Mouse (Mus musculus): ENCODE measurements around the gene Katnb1. TPM values are rescaled to one million over a fixed set of nuclear protein-coding genes. Genes with fewer than 3 reads are reported as not detected.
A peak's percentile ranks its signal among the peaks of the same experiment; 100 is the strongest.

Katnb1 gene
- polyA plus RNA-seq (2012; rRNA removed) (31.6 and 39.4 TPM in 2 replicates), polyA plus RNA-seq (2014; fragmentation: Nextera tagmentation; extraction: Ambion mirVana) (21.4 and 21.6 TPM in 2 replicates)

DNA sequence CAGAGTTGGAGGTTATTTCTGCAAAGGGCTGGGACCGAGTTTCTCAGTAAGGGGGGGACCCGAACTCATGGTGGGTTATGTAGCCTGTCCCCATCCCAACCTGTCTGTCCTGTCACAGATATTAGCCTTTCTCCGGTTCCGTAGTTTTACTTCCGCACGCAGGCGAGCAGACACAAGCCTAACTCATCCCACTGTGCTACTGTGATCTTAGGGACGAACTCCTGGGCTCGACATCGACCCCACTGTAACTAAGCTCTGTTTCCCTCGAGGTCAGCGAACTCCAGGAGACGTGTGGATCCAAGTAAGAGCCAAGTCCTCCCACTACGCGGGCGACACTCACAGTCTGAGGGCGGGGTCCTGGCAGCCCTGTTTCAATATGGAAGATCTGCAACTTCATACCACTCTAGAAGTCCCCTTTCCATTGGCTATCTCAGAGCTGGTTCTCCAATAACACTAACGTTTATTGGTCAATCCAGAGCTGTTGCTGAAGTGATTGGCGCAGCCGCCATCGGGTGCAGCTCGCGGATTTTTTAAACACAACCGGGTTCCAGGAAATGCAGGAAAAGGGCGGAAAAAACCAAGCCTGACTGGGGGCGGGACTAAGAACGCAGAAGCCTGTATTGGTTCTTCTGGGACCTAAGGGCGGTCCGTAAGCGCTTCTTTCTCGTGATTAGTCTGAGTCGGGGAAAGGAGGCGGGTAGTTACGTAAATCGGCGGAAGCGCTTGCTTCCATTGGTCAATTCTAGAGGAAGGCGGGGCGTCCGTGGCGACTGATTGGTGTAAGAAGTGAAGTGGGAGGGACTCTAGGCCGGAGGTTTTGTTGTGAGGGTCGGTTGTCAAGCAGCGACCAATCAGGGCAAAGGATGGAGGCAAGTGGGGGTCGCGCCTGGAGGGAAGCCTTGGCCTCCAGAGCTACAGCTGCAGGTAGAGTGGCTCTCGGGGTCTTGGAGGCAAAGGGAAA lies at the start of gene Katnb1:
TSS of gene Katnb1 (plus strand) at position 806 of the 961 bp plus-strand sequence.
- under 1% methylated on average over 47 of the region's 47 CpGs for WGBS
- ATAC-seq (ENCODE audit: low FRiP score, low read depth) (peak; percentile 96), DNase-seq (ENCODE audit: low spot score) (peak; percentile 100)
- no peaks in the 10 kb centered on the region for H3K27me3 ChIP-seq (ENCODE audit: control insufficient read depth, insufficient read depth, low read length)
- TF ChIP-seq POLR2A (IDR thresholded peaks at IDR 0.05; ENCODE audit: borderline replicate concordance, extremely low read depth, insufficient read depth, insufficient read length): peak; percentile 85; the same call in 1 of the 2 replicates
- H3K27ac ChIP-seq (replicated peaks; ENCODE audit: low read depth, low read length): peak within 1 kb of the TSS; percentile 64
- H3K4me3 ChIP-seq (replicated peaks; ENCODE audit: low read length): peak within 1 kb of the TSS; percentile 73
- peak within 1 kb of the TSS; percentile 66 for H3K4me2 ChIP-seq (replicated peaks; ENCODE audit: low read depth, low read length, severe bottlenecking)
- peak within 1 kb of the TSS; percentile 75 for H3K9ac ChIP-seq (ENCODE audit: low read depth, low read length, severe bottlenecking)
- peaks cover 17% of the 10 kb centered on the region for H3K36me3 ChIP-seq (ENCODE audit: control insufficient read depth, insufficient read depth, low read length)
- no peaks in the 10 kb centered on the region for H3K9me3 ChIP-seq (ENCODE audit: control insufficient read depth, low read length)
- peaks cover 6% of the 10 kb centered on the region for H3K4me1 ChIP-seq (ENCODE audit: control insufficient read depth, insufficient read depth, low read length)

DNA sequence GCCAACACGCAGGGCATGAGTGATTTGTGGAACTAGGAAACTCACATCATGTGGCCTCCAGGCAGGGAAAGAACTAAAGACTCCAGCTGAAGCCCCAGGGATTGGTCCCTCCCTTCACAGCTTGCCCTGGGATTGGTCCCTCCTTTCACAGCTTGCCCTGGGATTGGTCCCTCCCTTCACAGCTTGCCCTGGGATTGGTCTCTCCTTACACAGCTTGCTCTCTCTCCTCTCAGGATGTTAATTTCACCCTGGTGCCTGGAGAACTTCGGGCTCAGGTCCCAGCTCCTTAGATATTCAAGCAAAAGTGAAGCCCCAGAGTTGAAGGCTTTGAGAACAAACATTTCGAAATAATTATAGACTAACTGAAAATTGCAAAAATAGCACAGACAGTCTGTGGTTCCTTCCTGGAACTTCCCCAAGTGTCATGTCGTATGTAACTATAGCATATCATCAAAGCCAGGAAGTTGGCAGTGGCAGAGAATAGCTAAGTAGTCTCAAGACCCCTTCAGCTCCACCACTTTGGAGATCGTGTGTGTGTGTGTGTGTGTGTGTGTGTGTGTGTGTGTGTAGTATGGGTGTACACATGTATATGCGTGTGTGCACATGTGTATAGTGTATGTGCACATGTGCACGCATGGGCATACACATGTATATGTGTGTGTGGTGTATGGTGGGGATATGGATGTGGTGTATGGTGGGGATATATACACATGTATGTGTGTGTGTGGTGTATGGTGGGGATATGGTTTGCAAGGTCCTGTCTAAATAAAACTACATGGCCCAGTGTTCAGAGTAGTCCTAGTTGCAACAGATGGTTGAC lies 43.7 kb upstream of the Katnb1 start:
- Histone ChIP-seq H3K4me3 (replicated peaks; ENCODE audit: low read length) (no peak overlapping the region), H3K4me2 (replicated peaks; ENCODE audit: low read depth, low read length, severe bottlenecking) (no peak overlapping the region), H3K36me3 (ENCODE audit: control insufficient read depth, insufficient read depth, low read length) (no peaks in the 10 kb centered on the region), H3K9me3 (ENCODE audit: control insufficient read depth, low read length) (no peaks in the 10 kb centered on the region), H3K27ac (replicated peaks; ENCODE audit: low read depth, low read length) (no peak overlapping the region), H3K9ac (ENCODE audit: low read depth, low read length, severe bottlenecking) (no peak overlapping the region), H3K4me1 (ENCODE audit: control insufficient read depth, insufficient read depth, low read length) (no peaks in the 10 kb centered on the region), H3K27me3 (ENCODE audit: control insufficient read depth, insufficient read depth, low read length) (no peaks in the 10 kb centered on the region)
- DNase-seq (ENCODE audit: low spot score) (peak; percentile 47), ATAC-seq (ENCODE audit: low FRiP score, low read depth) (peak; percentile 55; the same call in 1 of the 2 replicates)
- TF ChIP-seq POLR2A (IDR thresholded peaks at IDR 0.05; ENCODE audit: borderline replicate concordance, extremely low read depth, insufficient read depth, insufficient read length): no peak
- WGBS: 66% methylated on average over 7 of the region's 7 CpGs

- Histone ChIP-seq H3K4me2 (replicated peaks; ENCODE audit: low read depth, low read length, severe bottlenecking) (no peak overlapping the region), H3K27ac (replicated peaks; ENCODE audit: low read depth, low read length) (no peak overlapping the region), H3K27me3 (ENCODE audit: control insufficient read depth, insufficient read depth, low read length) (no peaks in the 10 kb centered on the region), H3K9me3 (ENCODE audit: control insufficient read depth, low read length) (no peaks in the 10 kb centered on the region), H3K4me3 (replicated peaks; ENCODE audit: low read length) (no peak overlapping the region), H3K36me3 (ENCODE audit: control insufficient read depth, insufficient read depth, low read length) (no peaks in the 10 kb centered on the region), H3K9ac (ENCODE audit: low read depth, low read length, severe bottlenecking) (no peak overlapping the region), H3K4me1 (ENCODE audit: control insufficient read depth, insufficient read depth, low read length) (peaks cover 3% of the 10 kb centered on the region; the same call in 1 of the 2 replicates)
- DNase-seq (ENCODE audit: low spot score): no peak
- no peak for TF ChIP-seq POLR2A (IDR thresholded peaks at IDR 0.05; ENCODE audit: borderline replicate concordance, extremely low read depth, insufficient read depth, insufficient read length)
- ATAC-seq (ENCODE audit: low FRiP score, low read depth): no peak
- WGBS: 67% methylated on average over 6 of the region's 6 CpGs
These were observed 38.9 kb upstream of the Katnb1 start for GRCm38 (mm10) chr8:95041883-95042784.

DNA sequence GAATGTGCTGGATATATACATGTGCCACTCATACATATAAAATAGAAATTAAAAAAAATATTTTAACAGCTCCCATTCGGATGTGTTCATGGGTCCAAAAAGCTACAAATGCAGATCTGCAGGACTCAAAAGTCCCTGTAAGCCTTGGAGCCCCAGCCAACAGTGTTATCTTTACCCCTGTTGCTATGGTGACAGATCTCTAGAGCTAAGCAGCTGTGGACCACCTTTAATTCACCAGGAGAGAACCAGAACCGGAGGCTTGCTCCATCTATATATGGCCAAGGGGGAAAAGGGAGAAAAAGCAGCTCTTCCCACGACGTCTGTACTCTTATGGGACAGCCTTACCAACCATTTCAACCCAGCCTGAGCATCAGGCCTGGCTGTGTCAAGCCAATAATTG lies 36.2 kb upstream of the Katnb1 start:
- no peak overlapping the region for H3K4me3 ChIP-seq (replicated peaks; ENCODE audit: low read length)

More for the DNA sequence above, 36.2 kb upstream of the Katnb1 start:
- Histone ChIP-seq H3K9me3 (ENCODE audit: control insufficient read depth, low read length) (no peaks in the 10 kb centered on the region), H3K4me1 (ENCODE audit: control insufficient read depth, insufficient read depth, low read length) (peaks cover 5% of the 10 kb centered on the region; the same call in 1 of the 2 replicates), H3K27me3 (ENCODE audit: control insufficient read depth, insufficient read depth, low read length) (no peaks in the 10 kb centered on the region), H3K4me2 (replicated peaks; ENCODE audit: low read depth, low read length, severe bottlenecking) (no peak overlapping the region), H3K36me3 (ENCODE audit: control insufficient read depth, insufficient read depth, low read length) (no peaks in the 10 kb centered on the region), H3K27ac (replicated peaks; ENCODE audit: low read depth, low read length) (no peak overlapping the region), H3K9ac (ENCODE audit: low read depth, low read length, severe bottlenecking) (no peak overlapping the region)
- TF ChIP-seq POLR2A (IDR thresholded peaks at IDR 0.05; ENCODE audit: borderline replicate concordance, extremely low read depth, insufficient read depth, insufficient read length): no peak
- DNase-seq (ENCODE audit: low spot score): no peak
- no peak for ATAC-seq (ENCODE audit: low FRiP score, low read depth)
- WGBS: 65% methylated on average over 4 of the region's 4 CpGs

Measured in limb, embryonic 14.5 days (tissue).